Mouse (Mus musculus) heart, adult 2 months (tissue): ENCODE results near the gene Filip1l. TPM values are rescaled to one million over a fixed set of nuclear protein-coding genes. Genes with fewer than 3 reads are reported as not detected.

Experiments
- DNase-seq, 2 experiments: peaks; one replicate each; pipeline ENCODE4 v3.0.0; 2021
- H3K27ac ChIP-seq: fragments of 200-600 bp; 2 replicates; pipeline ENCODE4 v1.8.1; 2022
- H3K27me3 ChIP-seq: fragments of 200-500 bp; 2 replicates; pipeline ENCODE4 v1.6.1; 2012; ENCODE audit warnings: mild to moderate bottlenecking, low read length, inconsistent platforms, mixed read lengths; ENCODE audit not compliant: control insufficient read depth, insufficient read depth
- H3K36me3 ChIP-seq: fragments of 200-500 bp; 2 replicates; pipeline ENCODE4 v1.6.1; 2012; ENCODE audit warnings: low read length, inconsistent platforms; ENCODE audit not compliant: control insufficient read depth, insufficient read depth
- H3K4me1 ChIP-seq: fragments of 200-500 bp; 2 replicates; pipeline ENCODE4 v1.6.1; 2011; ENCODE audit warnings: low read length; ENCODE audit not compliant: control insufficient read depth, insufficient read depth
- H3K4me3 ChIP-seq: fragments of 200-600 bp; 2 replicates; pipeline ENCODE4 v1.8.1; 2022
- H3K79me2 ChIP-seq: fragments of 200-500 bp; replicated peaks from 2 replicates; pipeline ENCODE4 v1.6.1; 2012; ENCODE audit warnings: mild to moderate bottlenecking, inconsistent platforms, low read length, moderate library complexity, mixed read lengths; ENCODE audit not compliant: control insufficient read depth, insufficient read depth
- H3K9ac ChIP-seq: fragments of 200-500 bp; 2 replicates; pipeline ENCODE4 v1.6.1; 2012; ENCODE audit warnings: low read depth, mild to moderate bottlenecking, control low read depth, inconsistent platforms, low read length, mixed read lengths
- CTCF ChIP-seq: fragments of 200-600 bp; IDR thresholded peaks from 2 replicates; pipeline ENCODE4 v1.8.1; 2022; ENCODE audit warnings: antibody characterized with exemption, mild to moderate bottlenecking, moderate library complexity
- EP300 ChIP-seq: fragments of 200-500 bp; IDR thresholded peaks from 2 replicates; pipeline ENCODE4 v1.6.1; 2011; ENCODE audit warnings: low read depth, low read length, control low read depth; ENCODE audit not compliant: insufficient read depth
- POLR2A ChIP-seq: fragments of 200-500 bp; IDR thresholded peaks from 2 replicates; pipeline ENCODE4 v1.6.1; 2011; ENCODE audit warnings: mild to moderate bottlenecking, low read depth, low read length, control low read depth; ENCODE audit not compliant: insufficient read depth
- WGBS: fragments of 180-500 bp; shearing (Covaris S2); methylation state at CpG from one replicate; pipeline ENCODE4 v1.1.7; 2018; 5-methylcytosine and 5-hydroxymethylcytosine counted together
- intact Hi-C: fragments of 180-260 bp; cut with DNase I; formaldehyde crosslinking; loops from one replicate; pipeline ENCODE4 v1.15.1; 2025
- polyA plus RNA-seq: library from polyadenylated mRNA; depleted of rRNA; stranded (reverse); fragments of >200 nt; gene quantifications from 2 replicates; pipeline ENCODE4 v1.2.3, GENCODE M21; 2012
- total RNA-seq, 2 experiments: library from RNA; stranded (reverse); gene quantifications; 2 replicates each; pipeline ENCODE4 v1.2.3; 2021

Filip1l gene
- total and polyA plus RNA-seq, 3 experiments: 9.2 to 36.3 (median 35.0) TPM

DNA sequence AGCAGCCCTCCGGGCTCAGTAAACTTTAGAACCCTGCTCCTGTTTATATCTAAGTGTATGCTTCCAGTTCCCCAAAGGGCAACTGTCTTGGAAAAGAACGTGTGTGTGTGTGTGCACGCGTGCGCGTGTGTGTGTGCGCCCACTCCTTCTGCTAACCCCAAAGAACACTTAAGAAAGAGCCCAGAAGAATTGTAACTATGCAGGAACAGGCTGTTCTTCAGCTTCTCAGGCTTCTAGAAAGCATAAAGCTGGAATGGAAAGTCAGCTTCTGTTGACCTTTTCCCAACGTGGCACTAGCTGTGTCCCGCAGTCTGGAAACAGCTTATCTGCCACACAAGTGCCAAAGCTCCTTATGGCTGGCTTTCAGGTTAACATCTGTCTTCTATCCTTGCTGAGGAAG is 37.9 kb upstream of the Filip1l start:
- H3K36me3 ChIP-seq: no peaks in the 10 kb centered on the region
- H3K79me2 ChIP-seq: no peaks in the 10 kb centered on the region
- no peak for DNase-seq
- intact Hi-C loops: no loop called here
- H3K9ac ChIP-seq: no peak overlapping the region
- 74% methylated on average over 9 of the region's 9 CpGs for WGBS
- no peak overlapping the region for H3K4me3 ChIP-seq
- no peak for TF ChIP-seq EP300
- TF ChIP-seq POLR2A: no peak
- TF ChIP-seq CTCF: no peak
- no peaks in the 10 kb centered on the region for H3K4me1 ChIP-seq
- no peak overlapping the region for H3K27ac ChIP-seq
- no peaks in the 10 kb centered on the region for H3K27me3 ChIP-seq

DNA sequence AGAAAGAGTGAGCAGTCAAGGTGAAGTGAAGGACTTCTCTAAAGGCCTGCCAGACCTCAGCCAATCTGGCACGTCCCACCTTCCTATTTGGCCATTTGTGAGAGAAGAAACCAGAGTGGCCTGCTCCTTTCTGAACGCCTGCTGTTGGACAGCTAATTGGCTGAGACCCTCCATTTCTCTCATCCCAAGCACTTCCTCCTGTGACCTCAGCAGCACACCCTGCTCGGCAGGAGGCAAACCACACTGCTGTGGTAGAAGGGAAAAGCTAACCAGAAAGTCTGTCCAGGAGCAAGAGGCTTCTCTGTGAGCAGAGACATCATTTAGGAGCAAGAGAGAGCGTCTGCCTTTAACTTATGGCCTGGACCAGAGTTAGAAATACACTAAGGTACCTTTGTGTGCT is 35.8 kb upstream of the Filip1l start:
- no peak overlapping the region for H3K9ac ChIP-seq
- no peaks in the 10 kb centered on the region for H3K27me3 ChIP-seq
- no peak overlapping the region for H3K4me3 ChIP-seq
- no peaks in the 10 kb centered on the region for H3K79me2 ChIP-seq
- no peaks in the 10 kb centered on the region for H3K36me3 ChIP-seq
- intact Hi-C loops: no loop called here
- H3K27ac ChIP-seq: no peak overlapping the region
- no peak for TF ChIP-seq EP300
- TF ChIP-seq POLR2A: no peak
- no peak for TF ChIP-seq CTCF
- no peaks in the 10 kb centered on the region for H3K4me1 ChIP-seq
- DNase-seq: no peak
- 71% methylated on average over 4 of the region's 4 CpGs for WGBS

DNA sequence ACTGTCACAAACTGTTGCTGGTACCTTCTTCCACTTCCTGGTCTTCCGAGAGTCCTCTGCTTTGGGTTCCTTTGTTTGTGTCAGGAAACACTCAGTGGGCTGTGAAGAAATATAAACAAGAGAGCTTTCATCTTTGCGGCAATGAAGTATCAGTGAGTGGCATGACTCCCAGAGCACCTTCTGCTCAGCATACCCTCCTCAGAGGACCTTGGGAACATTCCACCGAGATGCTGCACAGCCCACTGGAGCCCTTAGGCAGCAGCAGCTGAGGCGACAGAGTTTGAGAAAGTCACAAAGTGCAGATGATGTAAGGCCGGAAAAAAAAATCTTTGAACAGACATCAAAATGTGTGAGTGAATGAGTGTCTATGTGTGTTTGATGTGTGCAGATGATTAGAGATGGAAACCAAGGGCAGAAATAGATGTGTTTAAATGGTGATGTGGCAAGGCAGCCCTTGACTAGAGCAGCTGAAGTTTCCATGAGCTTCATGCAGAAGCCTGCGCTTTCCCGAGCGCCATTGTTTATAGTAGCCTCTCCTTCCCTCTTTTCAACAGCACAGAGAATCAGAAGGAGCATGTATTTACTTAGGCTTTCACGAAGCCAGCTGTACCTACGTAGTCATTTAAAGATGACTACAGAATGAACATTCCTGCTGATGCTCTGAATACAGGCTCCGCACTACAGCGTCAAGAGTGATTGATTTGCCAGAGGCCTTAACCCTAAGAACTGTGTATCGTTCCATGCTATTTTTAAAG is 34.8 kb upstream of the Filip1l start:
- TF ChIP-seq POLR2A (no peak), CTCF (no peak), EP300 (no peak)
- Histone ChIP-seq H3K27me3 (no peaks in the 10 kb centered on the region), H3K36me3 (no peaks in the 10 kb centered on the region), H3K4me1 (no peaks in the 10 kb centered on the region), H3K9ac (no peak overlapping the region), H3K79me2 (no peaks in the 10 kb centered on the region), H3K27ac (no peak overlapping the region), H3K4me3 (no peak overlapping the region)
- 66% methylated on average over 13 of the region's 13 CpGs for WGBS
- DNase-seq: no peak
- intact Hi-C loops: no loop called here

GRCm38 (mm10) chr16:57318637-57319125 is 34.2 kb upstream of the Filip1l start:
- WGBS: 80% methylated on average over 8 of the region's 8 CpGs

GRCm38 (mm10) chr16:57319284-57320124 is 33.4 kb upstream of the Filip1l start:
- Histone ChIP-seq H3K9ac (no peak overlapping the region), H3K36me3 (no peaks in the 10 kb centered on the region), H3K27me3 (no peaks in the 10 kb centered on the region), H3K4me3 (no peak overlapping the region), H3K4me1 (no peaks in the 10 kb centered on the region), H3K79me2 (no peaks in the 10 kb centered on the region), H3K27ac (no peak overlapping the region)
- no peak for DNase-seq
- no peak for TF ChIP-seq POLR2A
- TF ChIP-seq EP300: no peak
- no peak for TF ChIP-seq CTCF
- intact Hi-C loops: no loop called here
- 82% methylated on average over 7 of the region's 7 CpGs for WGBS

More at GRCm38 (mm10) chr16:57318637-57319125, 34.2 kb upstream of the Filip1l start:
- Histone ChIP-seq H3K27ac (no peak overlapping the region), H3K27me3 (no peaks in the 10 kb centered on the region), H3K4me3 (no peak overlapping the region), H3K4me1 (no peaks in the 10 kb centered on the region), H3K36me3 (no peaks in the 10 kb centered on the region), H3K79me2 (no peaks in the 10 kb centered on the region), H3K9ac (no peak overlapping the region)
- TF ChIP-seq POLR2A (no peak), EP300 (no peak), CTCF (no peak)
- intact Hi-C loops: no loop called here
- no peak for DNase-seq
